Mouse (Mus musculus) ES-E14 (cell line): ENCODE measurements around the gene Tmem145. TPM values are rescaled to one million over a fixed set of nuclear protein-coding genes. Genes with fewer than 3 reads are reported as not detected.

Experiments used
- DNase-seq: peaks from one replicate; pipeline ENCODE4 v3.0.0-alpha.2; 2013; ENCODE audit warnings: low read depth, low spot score
- H3K27ac ChIP-seq: 2 replicates; pipeline ENCODE4 v1.5.1; 2012; ENCODE audit warnings: low read depth, mild to moderate bottlenecking, low read length, moderate library complexity, mixed read lengths; ENCODE audit not compliant: poor library complexity, insufficient read depth, severe bottlenecking
- H3K36me3 ChIP-seq: 2 replicates; pipeline ENCODE4 v1.6.1; 2012; ENCODE audit warnings: mild to moderate bottlenecking, low read length, moderate library complexity, mixed read lengths; ENCODE audit not compliant: control insufficient read depth, poor library complexity, insufficient read depth, severe bottlenecking
- H3K4me1 ChIP-seq, 2 experiments: fragments of 150-350 bp in 1 of 2; sonication (generic) in 1 of 2; 2 replicates each; pipeline ENCODE4 v1.6.1; 2012; ENCODE audit warnings: low read length in 2 of 2, mild to moderate bottlenecking in 1 of 2, mixed read lengths in 1 of 2; ENCODE audit not compliant: control insufficient read depth in 2 of 2, insufficient read depth in 2 of 2, poor library complexity in 1 of 2
- H3K4me3 ChIP-seq, 2 experiments: fragments of 150-350 bp in 1 of 2; sonication (generic) in 1 of 2; 2 replicates each; pipeline ENCODE4 v1.5.1; 2012; ENCODE audit warnings: low read length in 2 of 2, low read depth in 1 of 2, mild to moderate bottlenecking in 1 of 2, mixed read lengths in 1 of 2; ENCODE audit not compliant: insufficient read depth in 1 of 2, poor library complexity in 1 of 2, severe bottlenecking in 1 of 2
- H3K9ac ChIP-seq: 2 replicates; pipeline ENCODE4 v1.6.1; 2012; ENCODE audit warnings: low read depth, mild to moderate bottlenecking, low read length, mixed read lengths; ENCODE audit not compliant: poor library complexity, insufficient read depth, severe bottlenecking
- H3K9me3 ChIP-seq: fragments of 150-350 bp; sonication (generic); 2 replicates; pipeline ENCODE4 v1.6.1; 2012; ENCODE audit warnings: low read depth, mild to moderate bottlenecking, low read length; ENCODE audit not compliant: control insufficient read depth, insufficient read depth
- CHD2 ChIP-seq: IDR thresholded peaks from 2 replicates; pipeline ENCODE4 v1.6.1; 2014; ENCODE audit warnings: mild to moderate bottlenecking, low read depth, low read length, inconsistent platforms
- HCFC1 ChIP-seq: IDR thresholded peaks from 2 replicates; pipeline ENCODE4 v1.6.1; 2012; ENCODE audit warnings: low read length, inconsistent platforms, borderline replicate concordance; ENCODE audit not compliant: insufficient read depth
- MAFK ChIP-seq: IDR thresholded peaks from 2 replicates; pipeline ENCODE4 v1.6.1; 2014; ENCODE audit warnings: mild to moderate bottlenecking, low read depth, low read length, inconsistent platforms; ENCODE audit not compliant: insufficient read depth
- ZC3H11A ChIP-seq: IDR thresholded peaks from 2 replicates; pipeline ENCODE4 v1.6.1; 2012; ENCODE audit warnings: low read depth, mild to moderate bottlenecking, inconsistent platforms, low read length, borderline replicate concordance
- ZNF384 ChIP-seq: IDR thresholded peaks from 2 replicates; pipeline ENCODE4 v1.6.1; 2012; ENCODE audit warnings: low read depth, low read length, inconsistent platforms
- in situ Hi-C, 2 experiments: fragments of 600-800 bp; cut with MboI; formaldehyde crosslinking; loops; one replicate each; pipeline ENCODE4 v1.15.1; 2025; ENCODE audit warnings: low sequenced_read_pairs in 2 of 2, inconsistent platforms in 1 of 2; ENCODE audit not compliant: unreplicated experiment in 2 of 2
- total RNA-seq: library from RNA; depleted of rRNA; stranded (reverse); fragments of 300-350 nt; gene quantifications from 2 replicates; pipeline ENCODE4 v1.2.3, GENCODE M21; 2012

Gene Tmem145
- total RNA-seq, 1 experiment: 1.2 TPM

DNA sequence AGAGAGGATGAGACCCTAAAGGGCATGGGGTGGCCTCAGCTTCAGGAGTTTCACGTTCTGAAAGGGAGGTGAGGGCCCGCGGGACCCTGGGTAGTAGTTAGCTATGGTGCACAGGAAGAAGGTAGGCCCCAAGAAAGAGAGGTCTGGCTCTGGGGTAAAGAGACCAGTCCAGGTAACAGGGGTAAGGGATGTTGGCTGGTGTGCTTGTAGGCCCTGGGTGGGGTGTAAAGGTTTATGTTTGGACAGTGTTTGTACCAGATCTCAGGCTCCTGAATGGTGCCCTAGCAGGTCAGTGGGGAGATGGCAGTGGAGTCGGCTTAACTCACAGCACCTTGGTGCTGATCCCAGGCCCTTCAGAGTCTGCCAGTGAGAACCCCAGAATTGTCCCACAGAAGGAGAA lies 36.9 kb upstream of the Tmem145 start:
- in situ Hi-C loops: no loop called here
- Histone ChIP-seq H3K9ac (peak overlapping the region; percentile 80), H3K27ac (peak overlapping the region; percentile 64; the same call in 1 of the 2 replicates), H3K4me1 (peaks cover 14 to 53% of the 10 kb centered on the region in 2 experiments), H3K36me3 (no peaks in the 10 kb centered on the region), H3K4me3 (peak overlapping the region; percentile 77 to 82), H3K9me3 (no peaks in the 10 kb centered on the region)
- DNase-seq: no peak
- TF ChIP-seq HCFC1 (no peak), MAFK (no peak), ZC3H11A (no peak), CHD2 (no peak), ZNF384 (no peak)

DNA sequence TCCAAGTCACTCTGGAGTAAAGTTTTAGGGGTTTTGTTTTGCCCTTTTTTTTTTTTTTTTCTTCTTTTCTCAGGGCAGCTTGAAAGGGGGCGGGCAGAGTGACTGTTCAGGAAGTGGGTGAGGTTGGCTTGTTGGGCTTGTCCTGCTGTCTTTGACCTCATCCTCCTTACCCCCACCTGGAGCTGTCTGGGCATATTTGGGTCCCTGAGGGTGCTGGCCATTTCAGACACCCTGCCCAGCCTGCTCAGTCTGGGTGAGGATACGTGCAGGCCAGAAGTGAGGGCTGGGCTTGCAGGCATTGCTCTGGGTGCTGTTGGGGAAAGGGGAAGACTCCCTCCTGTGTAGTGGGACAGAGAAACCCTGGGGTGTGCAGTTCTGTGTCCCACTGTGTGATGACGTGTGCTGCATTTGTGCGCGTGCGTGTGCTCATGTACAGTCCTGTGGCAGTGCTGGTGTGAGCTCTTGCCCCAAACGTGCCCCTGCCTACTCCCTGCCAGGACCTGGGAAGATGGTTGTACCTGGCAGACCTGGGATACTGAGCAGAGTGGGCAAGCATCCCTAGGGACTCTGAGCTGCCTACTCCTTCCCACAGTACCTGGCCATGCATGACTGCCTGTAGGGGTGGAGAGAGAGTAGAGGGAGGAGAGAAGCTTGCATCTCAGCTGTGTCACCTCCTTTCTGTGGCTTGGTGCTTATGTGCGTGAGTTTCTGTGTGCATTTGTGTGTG lies 36.2 kb upstream of the Tmem145 start:
- Histone ChIP-seq H3K4me1 (peaks cover 12 to 53% of the 10 kb centered on the region in 2 experiments), H3K4me3 (peak overlapping the region in 1 of 2 experiments; percentile 77; a peak in 1 of 4 replicates), H3K9ac (no peak overlapping the region), H3K36me3 (no peaks in the 10 kb centered on the region), H3K9me3 (no peaks in the 10 kb centered on the region), H3K27ac (no peak overlapping the region)
- in situ Hi-C loops: no loop called here
- no peak for DNase-seq
- TF ChIP-seq ZNF384 (peak; percentile 36; the same call in 1 of the 2 replicates), CHD2 (no peak)

GRCm38 (mm10) chr7:25270652-25271633 lies 35.0 kb upstream of the Tmem145 start:
- H3K4me3 ChIP-seq: peak overlapping the region in 1 of 2 experiments; percentile 21; a peak in 2 of 4 replicates
- H3K36me3 ChIP-seq: no peaks in the 10 kb centered on the region
- peak overlapping the region; percentile 1 for H3K9ac ChIP-seq
- TF ChIP-seq HCFC1 (no peak), ZC3H11A (no peak), MAFK (no peak), CHD2 (no peak), ZNF384 (no peak)
- H3K27ac ChIP-seq: no peak overlapping the region
- DNase-seq: no peak
- no peaks in the 10 kb centered on the region for H3K9me3 ChIP-seq
- H3K4me1 ChIP-seq: peaks cover 13 to 57% of the 10 kb centered on the region in 2 experiments; a peak in 3 of 4 replicates
- in situ Hi-C loops: no loop called here

- Histone ChIP-seq H3K4me3 (peak overlapping the region; percentile 39 to 42; a peak in 2 of 4 replicates), H3K27ac (no peak overlapping the region), H3K4me1 (peaks cover 9 to 56% of the 10 kb centered on the region in 2 experiments; a peak in 3 of 4 replicates)
Measured at GRCm38 (mm10) chr7:25271651-25272444, 34.1 kb upstream of the Tmem145 start.

More at GRCm38 (mm10) chr7:25271651-25272444, 34.1 kb upstream of the Tmem145 start:
- Histone ChIP-seq H3K9me3 (no peaks in the 10 kb centered on the region), H3K9ac (no peak overlapping the region), H3K36me3 (no peaks in the 10 kb centered on the region)
- no peak for DNase-seq
- no peak for TF ChIP-seq ZC3H11A
- no peak for TF ChIP-seq CHD2
- no peak for TF ChIP-seq HCFC1
- TF ChIP-seq ZNF384: no peak
- TF ChIP-seq MAFK: no peak
- in situ Hi-C loops: no loop called here
